Mouse (Mus musculus): Measurements from ENCODE around the gene Fer1l5.

- no peak for TF ChIP-seq POLR2A (IDR thresholded peaks at IDR 0.05; ENCODE audit: extremely low read depth, insufficient read depth, low read length)
- no peak for TF ChIP-seq CTCF (IDR thresholded peaks at IDR 0.05; ENCODE audit: low read depth, low read length)
These were observed 38.9 kb upstream of the Fer1l5 start for GRCm38 (mm10) chr1:36332955-36333887.
